Mouse (Mus musculus): ENCODE measurements around the gene Magi2. TPM values are rescaled to one million over a fixed set of nuclear protein-coding genes. Genes with fewer than 3 reads are reported as not detected.

Magi2 gene
- polyA plus RNA-seq, 1 experiment from 2014 or later = 15.2 TPM

DNA sequence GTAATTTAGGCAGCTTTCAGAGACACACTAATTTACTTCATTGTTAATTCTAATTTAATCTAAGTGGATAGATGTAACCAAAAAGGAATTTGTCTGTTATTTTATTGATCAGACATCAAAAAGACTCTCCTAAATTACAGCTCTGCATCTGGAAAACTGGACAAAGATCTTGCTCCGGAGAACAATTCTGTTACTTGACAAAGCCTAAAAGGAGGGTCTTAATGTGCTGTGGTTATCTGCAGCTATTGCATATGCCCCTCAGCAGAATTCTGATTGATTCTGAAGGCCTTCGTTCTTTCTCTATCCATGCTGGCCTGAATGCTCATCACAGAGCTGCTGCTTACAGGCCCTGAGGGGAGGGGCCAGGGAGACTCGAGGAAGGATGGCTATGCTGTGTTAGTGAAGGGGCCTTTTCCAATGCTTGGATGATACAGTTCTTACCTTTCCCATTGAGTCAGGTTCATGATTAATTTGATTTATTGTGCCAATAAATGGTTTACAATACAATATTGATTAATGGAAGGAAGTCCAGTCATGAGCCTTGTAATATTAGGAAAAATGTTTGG lies 842.2 kb downstream of the Magi2 start:
- Histone ChIP-seq H3K27ac (ENCODE audit: low read length) (no peak overlapping the region), H3K27me3 (ENCODE audit: insufficient read depth, low read length) (no peaks in the 10 kb centered on the region), H3K4me2 (replicated peaks; ENCODE audit: low read depth, low read length) (no peak overlapping the region), H3K9ac (replicated peaks; ENCODE audit: low read length) (no peak overlapping the region), H3K4me3 (ENCODE audit: low read length) (no peak overlapping the region), H3K36me3 (ENCODE audit: insufficient read depth, low read length) (no peaks in the 10 kb centered on the region), H3K4me1 (ENCODE audit: insufficient read depth, low read length) (no peaks in the 10 kb centered on the region), H3K9me3 (ENCODE audit: low read length) (no peaks in the 10 kb centered on the region)
- 80% methylated on average over 3 of the region's 3 CpGs for WGBS
- no peak for ATAC-seq (ENCODE audit: low FRiP score, low TSS enrichment)

DNA sequence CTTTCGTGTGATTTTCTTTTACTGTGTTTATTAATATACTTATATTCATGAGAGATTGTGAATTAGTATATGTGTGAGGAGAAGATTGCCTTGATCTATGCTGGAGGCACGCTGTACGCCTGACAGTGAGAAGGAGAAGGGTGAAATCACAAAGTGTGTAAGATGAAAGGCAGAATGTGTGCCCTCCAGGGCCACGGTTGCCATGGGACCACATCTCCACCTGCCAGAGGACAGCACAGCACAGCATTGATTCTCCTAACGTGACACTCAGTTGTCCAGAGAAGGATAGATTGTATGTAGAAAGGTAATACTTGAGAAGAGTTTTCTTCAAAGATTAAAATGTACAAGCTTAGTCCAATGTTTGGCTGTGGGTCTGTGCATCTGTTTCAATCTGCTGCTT lies 847.3 kb downstream of the Magi2 start:
- no peak overlapping the region for H3K4me2 ChIP-seq (replicated peaks; ENCODE audit: low read depth, low read length)

DNA sequence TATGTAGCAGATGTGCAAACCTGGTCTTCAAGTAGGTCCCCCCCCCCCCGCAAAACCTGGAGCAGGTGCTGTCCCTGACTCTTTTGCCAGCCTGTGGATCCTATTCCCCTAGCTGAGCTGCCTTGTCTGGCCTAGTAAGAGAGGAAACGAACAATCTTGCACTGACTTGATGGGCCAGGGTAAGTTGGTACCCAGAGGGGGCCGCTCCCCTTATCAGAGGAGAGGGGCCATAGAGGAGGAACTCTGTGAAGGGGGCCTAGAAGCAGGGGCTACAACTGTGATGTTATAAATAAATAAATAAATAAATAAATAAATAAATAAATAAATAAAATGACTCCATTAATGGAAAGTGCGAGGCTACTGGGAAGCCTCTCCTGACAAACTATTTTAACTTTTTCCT lies 848.0 kb downstream of the Magi2 start:
- Histone ChIP-seq H3K36me3 (ENCODE audit: insufficient read depth, low read length) (no peaks in the 10 kb centered on the region), H3K4me2 (replicated peaks; ENCODE audit: low read depth, low read length) (no peak overlapping the region), H3K4me1 (ENCODE audit: insufficient read depth, low read length) (no peaks in the 10 kb centered on the region), H3K9ac (replicated peaks; ENCODE audit: low read length) (no peak overlapping the region), H3K27ac (ENCODE audit: low read length) (no peak overlapping the region), H3K4me3 (ENCODE audit: low read length) (no peak overlapping the region), H3K27me3 (ENCODE audit: insufficient read depth, low read length) (no peaks in the 10 kb centered on the region), H3K9me3 (ENCODE audit: low read length) (no peaks in the 10 kb centered on the region)
- no peak for ATAC-seq (ENCODE audit: low FRiP score, low TSS enrichment)
- WGBS = 96% methylated on average over 4 of the region's 4 CpGs

More for the DNA sequence above, 847.3 kb downstream of the Magi2 start:
- Histone ChIP-seq H3K9ac (replicated peaks; ENCODE audit: low read length) (no peak overlapping the region), H3K27me3 (ENCODE audit: insufficient read depth, low read length) (no peaks in the 10 kb centered on the region), H3K27ac (ENCODE audit: low read length) (no peak overlapping the region), H3K4me3 (ENCODE audit: low read length) (no peak overlapping the region), H3K36me3 (ENCODE audit: insufficient read depth, low read length) (no peaks in the 10 kb centered on the region), H3K4me1 (ENCODE audit: insufficient read depth, low read length) (no peaks in the 10 kb centered on the region), H3K9me3 (ENCODE audit: low read length) (no peaks in the 10 kb centered on the region)
- 85% methylated on average over 5 of the region's 5 CpGs for WGBS
- no peak for ATAC-seq (ENCODE audit: low FRiP score, low TSS enrichment)

DNA sequence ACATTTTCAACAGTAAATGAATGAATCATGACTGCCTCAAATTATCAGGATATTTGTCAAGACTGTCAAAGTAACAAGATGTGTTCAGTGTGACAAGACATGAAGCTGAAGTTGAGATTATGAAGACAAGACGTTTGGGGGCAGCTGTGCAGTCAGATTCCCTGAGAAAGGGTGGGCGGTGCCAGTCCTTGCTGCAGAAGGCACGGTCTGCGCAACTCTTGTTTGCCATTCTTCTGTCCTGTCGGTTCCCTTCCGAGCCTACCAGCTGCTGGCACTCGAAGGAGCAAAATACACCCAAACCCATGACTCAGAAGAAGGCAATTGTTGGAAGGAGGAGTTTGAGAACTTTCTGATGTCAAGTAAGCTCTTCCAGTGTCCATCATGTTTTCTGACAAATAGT lies 852.1 kb downstream of the Magi2 start:
- WGBS = 83% methylated on average over 7 of the region's 7 CpGs
- no peaks in the 10 kb centered on the region for H3K36me3 ChIP-seq (ENCODE audit: insufficient read depth, low read length)

DNA sequence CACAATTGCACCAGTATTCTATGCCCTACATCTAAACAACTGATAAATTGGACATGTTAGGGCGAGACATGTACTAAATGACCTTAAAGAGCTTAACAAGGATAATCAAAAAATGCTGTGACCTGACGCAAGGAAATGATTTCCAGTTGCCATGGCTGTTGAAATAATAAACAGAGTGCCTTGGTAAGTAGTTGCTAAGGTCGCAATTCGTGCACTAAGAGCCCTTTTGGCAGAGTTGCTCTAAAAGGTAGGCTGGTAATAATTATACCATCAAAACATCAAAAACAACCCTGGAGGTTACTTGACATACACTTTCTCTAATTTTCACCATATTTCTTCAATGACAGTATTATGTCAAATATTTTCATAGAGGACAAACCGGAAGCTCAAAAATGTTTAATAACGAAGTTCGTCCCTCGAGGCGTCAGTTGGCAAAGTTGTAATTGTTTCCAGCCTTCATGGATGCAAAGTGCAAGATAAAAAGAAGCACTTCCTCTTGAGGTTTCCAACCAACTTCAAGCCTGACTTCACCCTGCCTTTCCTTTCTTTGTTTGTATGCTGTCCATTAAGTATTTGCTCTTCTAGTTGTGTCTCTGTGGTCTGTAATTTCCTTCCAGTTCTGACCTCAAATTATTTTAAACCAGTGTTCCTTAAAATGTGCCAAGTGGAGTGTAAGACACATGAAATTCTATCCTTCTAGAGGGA lies 853.9 kb downstream of the Magi2 start:
- Histone ChIP-seq H3K4me2 (replicated peaks; ENCODE audit: low read depth, low read length) (no peak overlapping the region), H3K4me1 (ENCODE audit: insufficient read depth, low read length) (no peaks in the 10 kb centered on the region), H3K27me3 (ENCODE audit: insufficient read depth, low read length) (no peaks in the 10 kb centered on the region), H3K9ac (replicated peaks; ENCODE audit: low read length) (no peak overlapping the region), H3K9me3 (ENCODE audit: low read length) (no peaks in the 10 kb centered on the region), H3K27ac (ENCODE audit: low read length) (no peak overlapping the region), H3K36me3 (ENCODE audit: insufficient read depth, low read length) (no peaks in the 10 kb centered on the region), H3K4me3 (ENCODE audit: low read length) (no peak overlapping the region)
- no peak for ATAC-seq (ENCODE audit: low FRiP score, low TSS enrichment)
- 76% methylated on average over 9 of the region's 9 CpGs for WGBS

More for the DNA sequence above, 852.1 kb downstream of the Magi2 start:
- no peaks in the 10 kb centered on the region for H3K27me3 ChIP-seq (ENCODE audit: insufficient read depth, low read length)
- no peak overlapping the region for H3K4me2 ChIP-seq (replicated peaks; ENCODE audit: low read depth, low read length)
- no peak overlapping the region for H3K27ac ChIP-seq (ENCODE audit: low read length)
- H3K4me1 ChIP-seq (ENCODE audit: insufficient read depth, low read length) = no peaks in the 10 kb centered on the region
- ATAC-seq (ENCODE audit: low FRiP score, low TSS enrichment) = no peak
- no peaks in the 10 kb centered on the region for H3K9me3 ChIP-seq (ENCODE audit: low read length)
- no peak overlapping the region for H3K9ac ChIP-seq (replicated peaks; ENCODE audit: low read length)
- no peak overlapping the region for H3K4me3 ChIP-seq (ENCODE audit: low read length)

DNA sequence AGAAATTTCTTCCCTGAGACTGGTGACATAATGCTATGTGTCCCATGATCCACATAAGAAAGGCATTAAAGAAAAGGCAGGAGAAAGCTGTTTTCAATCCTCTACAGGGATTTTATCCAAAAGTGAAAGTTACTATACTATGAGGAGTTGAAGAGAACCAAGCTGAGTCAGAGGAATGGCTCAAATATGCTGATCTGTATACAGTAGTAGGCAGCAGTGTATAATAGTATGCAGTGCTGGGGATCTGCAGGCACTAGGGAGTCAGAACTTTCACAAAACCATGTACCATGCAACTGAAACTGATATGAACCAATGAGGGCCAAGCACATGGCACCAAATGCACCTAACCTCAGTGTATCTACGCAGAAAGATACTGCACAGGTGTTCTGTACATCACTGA lies 855.5 kb downstream of the Magi2 start:
- H3K9me3 ChIP-seq (ENCODE audit: low read length) = no peaks in the 10 kb centered on the region
- H3K27me3 ChIP-seq (ENCODE audit: insufficient read depth, low read length) = no peaks in the 10 kb centered on the region
- no peak overlapping the region for H3K4me3 ChIP-seq (ENCODE audit: low read length)
- no peak overlapping the region for H3K27ac ChIP-seq (ENCODE audit: low read length)
- ATAC-seq (ENCODE audit: low FRiP score, low TSS enrichment) = no peak
- no peak overlapping the region for H3K9ac ChIP-seq (replicated peaks; ENCODE audit: low read length)
- no peak overlapping the region for H3K4me2 ChIP-seq (replicated peaks; ENCODE audit: low read depth, low read length)
- 89% methylated on average over 1 of the region's 1 CpGs for WGBS
- H3K4me1 ChIP-seq (ENCODE audit: insufficient read depth, low read length) = no peaks in the 10 kb centered on the region
- H3K36me3 ChIP-seq (ENCODE audit: insufficient read depth, low read length) = no peaks in the 10 kb centered on the region

DNA sequence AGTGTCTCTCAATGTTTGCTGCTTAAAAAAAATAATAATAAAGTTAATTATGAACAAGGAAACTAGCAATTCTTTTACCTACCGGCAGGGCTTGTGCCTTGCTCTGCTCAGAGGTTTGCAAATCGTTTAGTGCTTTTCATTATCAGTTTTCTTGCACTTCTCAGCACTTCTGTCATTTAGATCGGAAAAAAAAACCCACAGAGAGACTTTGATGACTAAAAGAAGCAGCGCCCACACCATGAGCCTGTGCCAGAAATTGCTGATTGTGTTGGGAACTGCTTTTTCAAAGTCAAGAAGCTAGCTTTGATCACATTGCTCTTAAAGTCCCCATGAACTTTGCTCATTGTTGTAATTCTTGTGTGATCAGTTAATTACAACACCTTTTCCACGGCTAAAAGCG lies 860.2 kb downstream of the Magi2 start:
- no peaks in the 10 kb centered on the region for H3K27me3 ChIP-seq (ENCODE audit: insufficient read depth, low read length)
- H3K4me3 ChIP-seq (ENCODE audit: low read length) = no peak overlapping the region
- H3K9ac ChIP-seq (replicated peaks; ENCODE audit: low read length) = no peak overlapping the region
- ATAC-seq (ENCODE audit: low FRiP score, low TSS enrichment) = no peak
- WGBS = 41% methylated on average over 6 of the region's 6 CpGs
- H3K27ac ChIP-seq (ENCODE audit: low read length) = no peak overlapping the region
- H3K4me2 ChIP-seq (replicated peaks; ENCODE audit: low read depth, low read length) = no peak overlapping the region
- no peaks in the 10 kb centered on the region for H3K36me3 ChIP-seq (ENCODE audit: insufficient read depth, low read length)
- no peaks in the 10 kb centered on the region for H3K9me3 ChIP-seq (ENCODE audit: low read length)
- no peaks in the 10 kb centered on the region for H3K4me1 ChIP-seq (ENCODE audit: insufficient read depth, low read length)

DNA sequence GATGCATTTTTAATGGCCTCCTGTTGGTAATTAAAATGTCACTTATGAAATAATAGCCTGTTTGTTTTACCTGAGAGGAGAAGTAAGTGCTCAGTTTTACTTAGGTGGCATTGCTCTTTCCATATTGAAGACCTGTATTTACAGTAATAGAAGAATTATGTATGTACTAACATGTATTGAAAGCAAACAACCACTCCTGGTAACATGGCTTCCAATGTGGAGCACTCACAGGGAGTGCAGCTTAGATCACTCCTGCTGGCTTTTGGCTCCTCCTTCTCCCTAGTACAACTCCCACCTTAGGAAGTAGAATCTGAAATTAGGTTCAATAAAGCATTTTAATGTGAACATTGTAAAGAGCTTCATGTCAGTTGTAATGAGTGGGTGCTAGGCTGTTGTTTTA lies 877.0 kb downstream of the Magi2 start:
- Histone ChIP-seq H3K36me3 (ENCODE audit: insufficient read depth, low read length) (no peaks in the 10 kb centered on the region), H3K4me2 (replicated peaks; ENCODE audit: low read depth, low read length) (no peak overlapping the region), H3K9ac (replicated peaks; ENCODE audit: low read length) (no peak overlapping the region), H3K4me1 (ENCODE audit: insufficient read depth, low read length) (no peaks in the 10 kb centered on the region), H3K27me3 (ENCODE audit: insufficient read depth, low read length) (no peaks in the 10 kb centered on the region), H3K27ac (ENCODE audit: low read length) (no peak overlapping the region), H3K4me3 (ENCODE audit: low read length) (no peak overlapping the region), H3K9me3 (ENCODE audit: low read length) (no peaks in the 10 kb centered on the region)
- no peak for ATAC-seq (ENCODE audit: low FRiP score, low TSS enrichment)

DNA sequence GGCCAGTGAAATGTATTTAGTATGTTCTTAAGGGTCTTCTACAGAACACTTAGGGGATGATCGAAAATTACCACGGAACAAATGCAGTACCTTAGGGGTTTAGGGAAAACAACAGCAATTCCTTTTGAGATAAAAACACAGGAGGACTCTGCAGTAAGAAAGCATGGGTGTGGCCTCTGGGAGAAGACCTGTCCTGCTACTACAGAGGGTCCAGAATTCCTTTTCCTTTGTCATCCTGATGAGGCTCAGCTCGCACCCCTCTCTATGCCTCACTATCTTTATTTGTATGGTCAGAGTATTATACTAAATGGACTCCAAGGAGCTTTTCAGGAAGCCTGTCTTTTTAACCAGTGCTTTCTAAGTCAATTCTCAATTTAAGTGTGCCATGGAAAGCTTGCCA lies 877.7 kb downstream of the Magi2 start:
- H3K4me3 ChIP-seq (ENCODE audit: low read length) = no peak overlapping the region
- H3K27me3 ChIP-seq (ENCODE audit: insufficient read depth, low read length) = no peaks in the 10 kb centered on the region
- H3K36me3 ChIP-seq (ENCODE audit: insufficient read depth, low read length) = no peaks in the 10 kb centered on the region
- no peak overlapping the region for H3K9ac ChIP-seq (replicated peaks; ENCODE audit: low read length)
- H3K9me3 ChIP-seq (ENCODE audit: low read length) = no peaks in the 10 kb centered on the region
- H3K4me1 ChIP-seq (ENCODE audit: insufficient read depth, low read length) = no peaks in the 10 kb centered on the region
- ATAC-seq (ENCODE audit: low FRiP score, low TSS enrichment) = no peak
- 71% methylated on average over 3 of the region's 3 CpGs for WGBS
- no peak overlapping the region for H3K4me2 ChIP-seq (replicated peaks; ENCODE audit: low read depth, low read length)
- H3K27ac ChIP-seq (ENCODE audit: low read length) = no peak overlapping the region

DNA sequence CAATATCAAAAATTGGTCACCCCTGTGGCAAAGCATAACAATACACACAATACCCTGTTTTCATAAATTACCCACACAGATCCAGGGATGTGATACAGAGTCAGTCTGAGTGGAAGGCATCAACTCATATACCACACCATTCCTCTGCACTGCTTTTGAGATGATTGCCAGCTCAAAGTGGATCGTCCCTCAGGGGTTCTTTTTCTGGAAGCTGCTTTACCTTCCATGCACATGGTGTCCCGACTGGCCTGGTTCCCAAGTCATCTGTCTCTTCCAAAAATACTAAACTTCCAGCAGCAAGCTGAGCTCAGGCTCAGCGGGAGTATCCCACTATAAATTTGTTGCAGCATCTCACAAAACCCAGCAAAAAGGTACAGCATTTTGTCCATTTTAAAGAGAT lies 882.7 kb downstream of the Magi2 start:
- H3K9me3 ChIP-seq (ENCODE audit: low read length) = no peaks in the 10 kb centered on the region
- no peak for ATAC-seq (ENCODE audit: low FRiP score, low TSS enrichment)
- H3K27me3 ChIP-seq (ENCODE audit: insufficient read depth, low read length) = no peaks in the 10 kb centered on the region
- H3K4me3 ChIP-seq (ENCODE audit: low read length) = no peak overlapping the region
- H3K36me3 ChIP-seq (ENCODE audit: insufficient read depth, low read length) = no peaks in the 10 kb centered on the region
- H3K9ac ChIP-seq (replicated peaks; ENCODE audit: low read length) = no peak overlapping the region
- no peaks in the 10 kb centered on the region for H3K4me1 ChIP-seq (ENCODE audit: insufficient read depth, low read length)
- WGBS = 83% methylated on average over 3 of the region's 3 CpGs
- no peak overlapping the region for H3K27ac ChIP-seq (ENCODE audit: low read length)
- H3K4me2 ChIP-seq (replicated peaks; ENCODE audit: low read depth, low read length) = no peak overlapping the region

Measured in kidney, embryonic 16.5 days (tissue).